Mouse (Mus musculus) lung, postnatal 10 days (tissue): ENCODE results near the gene Zfp30.

Source experiments
- DNase-seq: peaks from one replicate; pipeline ENCODE4 v3.0.0; 2021

The Zfp30 gene

DNA sequence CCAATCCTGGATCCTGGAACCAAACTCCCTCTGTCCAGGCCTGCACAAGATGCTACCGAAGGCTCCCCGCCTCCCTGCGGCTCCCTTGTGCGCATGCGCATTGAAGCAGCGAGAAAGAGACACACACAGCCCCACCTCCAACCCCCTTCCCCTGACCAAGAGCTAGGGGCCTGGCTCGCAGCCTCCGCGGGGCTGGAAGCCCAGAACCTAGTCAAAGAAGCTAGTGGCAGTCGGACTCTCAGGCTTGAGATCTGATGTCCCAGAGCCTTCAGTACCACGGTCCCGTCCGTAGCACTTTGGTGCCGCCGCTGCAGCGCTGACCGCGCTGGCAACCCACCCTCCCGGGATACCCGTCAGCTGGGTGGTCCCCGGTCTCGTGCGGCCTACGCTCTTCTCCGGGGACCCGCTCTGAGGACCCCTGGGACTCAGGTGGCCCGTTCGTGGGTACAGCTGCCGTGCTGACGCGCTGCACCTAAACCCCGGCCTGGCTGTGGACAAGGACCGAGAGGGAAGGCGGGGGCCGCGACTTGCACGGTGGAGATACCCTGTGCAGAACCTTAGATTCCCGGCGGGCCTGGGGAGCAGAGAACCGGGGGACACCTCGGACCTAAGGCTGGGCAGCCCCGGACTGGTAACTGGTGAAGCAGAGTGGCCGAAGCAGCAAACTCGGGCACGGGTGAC, at the start of gene Zfp30:
Gene Zfp30 (plus strand): TSS at position 128 of the 681 bp plus-strand sequence.
- peak; percentile 90 for DNase-seq

GRCm38 (mm10) chr7:29742258-29742657, 41.5 kb upstream of the Zfp30 start:
- no peak for DNase-seq

DNA sequence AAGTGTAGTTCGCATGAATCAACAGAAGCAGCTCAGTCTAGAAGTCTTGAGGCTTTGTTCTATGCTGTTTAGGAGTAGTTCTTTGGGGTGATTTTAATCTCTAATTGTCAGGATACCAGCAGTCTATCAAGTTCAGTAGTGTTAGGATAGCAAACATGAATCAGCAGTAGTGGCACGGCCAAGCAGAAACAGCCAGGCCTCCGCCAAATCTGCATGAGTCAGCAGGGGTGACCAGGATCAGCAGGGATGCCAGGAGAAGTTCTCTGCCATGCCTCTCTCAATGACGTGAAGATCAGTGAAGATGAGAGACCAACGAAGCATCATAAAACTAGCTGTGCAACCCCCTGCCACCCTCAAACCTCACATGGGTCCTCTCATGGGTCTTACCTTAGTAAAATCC, 23.3 kb upstream of the Zfp30 start:
- DNase-seq: no peak

DNA sequence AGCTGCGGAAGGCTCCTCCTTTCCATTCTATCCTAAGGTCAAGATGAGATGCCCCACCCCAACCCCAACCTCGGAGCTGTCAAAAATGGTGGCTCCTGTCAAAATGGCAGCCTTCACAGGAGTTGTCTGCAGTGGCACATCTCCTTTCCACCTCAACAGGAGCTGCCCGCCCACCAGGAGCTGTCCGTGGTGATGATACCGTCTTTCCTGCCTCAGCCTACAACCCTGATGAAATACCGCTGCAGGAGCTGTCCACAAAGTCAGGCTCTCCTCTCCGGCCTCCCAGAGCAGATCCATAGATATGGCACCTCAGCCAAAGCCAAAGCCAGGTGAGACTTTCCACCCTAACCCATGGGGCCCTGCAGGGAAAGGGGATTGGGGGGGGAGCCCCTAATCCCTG, 19.1 kb upstream of the Zfp30 start:
- DNase-seq: no peak

DNA sequence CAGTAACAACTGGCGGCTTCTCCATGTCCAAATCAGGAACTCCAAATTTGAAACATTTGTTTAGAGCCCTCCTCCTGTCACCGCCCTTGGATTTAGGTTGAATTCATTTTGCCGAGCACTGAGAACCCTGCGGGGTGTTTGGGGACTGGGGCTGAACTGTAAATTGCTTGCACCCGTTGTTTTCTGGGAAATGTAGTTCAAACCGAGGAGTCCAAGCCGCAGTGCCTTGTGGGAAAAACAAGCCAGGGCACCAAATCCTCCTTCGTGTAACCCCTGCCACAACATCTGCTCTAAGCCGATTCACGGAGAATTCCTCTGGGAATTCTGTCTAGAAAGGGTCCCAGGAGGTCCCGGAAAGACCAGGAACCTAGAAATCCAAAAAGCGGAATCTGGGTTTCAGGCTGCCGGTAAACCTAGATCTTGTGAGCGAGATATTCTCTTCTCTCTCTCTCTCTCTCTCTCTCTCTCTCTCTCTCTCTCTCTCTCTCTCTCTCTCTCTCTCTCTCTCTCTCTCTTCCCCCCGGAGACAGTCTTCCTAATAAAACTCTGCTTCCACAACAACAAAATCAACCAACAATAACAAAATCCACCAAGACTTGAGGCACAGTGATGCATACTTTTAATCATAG, 16.6 kb upstream of the Zfp30 start:
- peak; percentile 92 for DNase-seq

GRCm38 (mm10) chr7:29768090-29768900, 15.5 kb upstream of the Zfp30 start, which contains the start of gene Zfp84:
Zfp84 (plus strand) TSS chr7:29768552.
- DNase-seq: peak; percentile 94

GRCm38 (mm10) chr7:29768980-29769379, 14.8 kb upstream of the Zfp30 start:
- DNase-seq: no peak

DNA sequence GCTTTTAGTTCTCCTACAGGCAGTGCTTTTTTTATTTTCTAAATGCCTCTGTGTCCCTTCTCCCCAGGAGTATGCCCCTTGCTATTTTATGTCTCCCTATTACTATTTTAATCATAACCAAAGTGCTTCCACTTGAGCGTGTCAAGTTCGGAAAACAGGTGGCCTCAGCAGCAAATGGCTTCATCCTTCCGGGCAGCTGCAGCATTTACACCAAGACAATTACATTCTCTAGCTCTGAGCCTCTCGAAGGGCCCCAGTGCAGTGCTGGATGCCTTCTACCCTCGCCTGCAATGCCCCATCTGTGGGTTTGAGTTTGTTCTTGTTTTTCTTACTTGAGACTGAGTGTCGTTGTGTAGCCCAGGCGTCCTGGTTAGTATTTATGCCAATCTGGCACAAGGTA, 10.3 kb upstream of the Zfp30 start:
- no peak for DNase-seq

DNA sequence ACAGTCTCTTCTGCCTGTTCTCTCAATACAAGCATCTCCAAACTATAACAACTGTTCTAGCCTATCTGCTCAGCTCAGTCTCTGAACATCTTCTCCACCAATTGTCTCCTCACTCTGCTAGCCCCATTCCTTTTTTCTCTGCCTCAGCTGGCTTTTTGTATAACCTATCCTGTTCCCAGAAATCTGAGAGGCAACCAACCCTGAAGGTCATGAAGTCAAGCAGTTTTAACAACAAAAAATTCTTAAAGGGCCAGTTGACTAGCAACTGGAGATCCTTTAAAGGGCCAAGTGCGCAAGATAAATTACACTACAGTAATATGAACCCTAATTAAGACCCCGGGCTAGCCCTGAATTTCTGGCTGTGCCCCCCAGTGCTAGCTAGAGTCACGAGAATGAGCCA, 9.4 kb upstream of the Zfp30 start:
- DNase-seq: no peak

DNA sequence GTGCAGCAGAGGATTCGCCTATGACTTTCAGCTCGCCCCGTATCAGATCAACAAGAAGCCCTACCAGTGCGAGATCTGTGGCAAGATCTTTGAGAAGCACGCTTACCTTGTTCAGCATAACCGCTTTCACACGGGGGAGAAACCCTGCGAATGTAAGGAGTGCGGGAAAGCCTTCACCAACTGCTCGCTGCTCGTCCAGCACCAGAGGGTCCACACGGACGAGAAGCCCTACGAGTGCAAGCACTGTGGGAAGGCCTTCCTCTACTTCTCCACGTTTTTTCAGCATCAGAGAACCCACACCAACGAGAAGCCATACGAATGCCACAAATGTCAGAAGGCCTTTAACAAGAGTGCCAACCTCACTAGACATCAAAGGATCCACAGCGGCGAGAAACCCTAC, 7.2 kb upstream of the Zfp30 start:
- DNase-seq: no peak

DNA sequence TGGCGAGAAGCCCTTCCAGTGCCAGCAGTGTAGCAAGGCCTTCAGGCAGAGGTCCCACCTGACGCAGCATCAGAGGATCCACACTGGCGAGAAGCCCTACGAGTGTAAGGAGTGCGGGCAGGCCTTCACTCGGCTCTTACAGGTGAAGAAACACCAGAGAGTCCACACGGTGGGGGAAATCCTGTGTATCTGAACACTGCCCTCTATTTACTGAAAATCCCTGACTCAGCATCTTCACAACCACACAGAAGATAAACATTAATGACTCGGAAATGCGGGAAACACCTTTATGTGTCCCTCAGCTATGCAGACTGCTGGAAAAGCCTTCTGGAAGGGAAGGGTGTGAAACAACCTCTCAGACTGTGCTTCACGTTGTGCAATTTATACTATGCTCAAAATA, 6.4 kb upstream of the Zfp30 start:
- no peak for DNase-seq

DNA sequence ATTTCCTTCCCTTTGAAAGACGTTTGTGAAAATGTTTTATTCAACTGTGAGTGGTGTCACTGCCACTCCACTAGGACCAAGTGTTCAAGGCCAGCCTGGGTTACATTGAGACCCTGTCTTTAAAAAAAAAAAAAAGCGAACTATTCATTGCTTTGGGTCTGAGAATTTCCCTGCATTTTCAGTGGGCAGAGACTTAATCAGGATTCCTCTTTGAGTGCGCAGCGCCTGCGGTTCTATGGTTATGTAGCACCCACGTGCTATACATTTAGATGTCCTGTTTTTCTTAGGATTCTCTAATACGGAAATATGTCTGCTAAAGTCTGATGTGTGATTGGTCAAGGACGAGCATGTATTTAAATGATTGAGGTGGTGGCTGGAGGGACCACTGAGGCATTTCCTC, 1.2 kb downstream of the Zfp30 start:
- DNase-seq: no peak

DNA sequence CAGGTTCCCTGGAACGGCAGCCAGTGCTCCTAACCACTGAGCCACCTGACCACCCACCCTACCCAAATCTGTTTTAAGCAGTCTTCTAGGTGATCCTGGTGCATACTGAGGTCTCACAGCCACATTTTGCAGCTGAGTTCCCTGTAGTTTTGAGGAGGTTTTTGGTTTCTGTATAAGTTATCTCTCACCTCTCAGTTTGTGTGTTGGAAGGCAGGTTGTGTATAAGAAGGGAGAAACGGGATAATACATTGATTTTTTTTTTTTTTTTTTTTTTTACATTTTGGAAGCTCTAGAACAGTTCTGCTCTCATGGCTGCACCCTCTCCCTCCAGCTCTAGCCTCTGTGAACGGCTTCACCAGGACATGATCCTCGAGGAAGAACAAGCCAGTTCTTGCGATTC, 2.1 kb downstream of the Zfp30 start:
- no peak for DNase-seq

DNA sequence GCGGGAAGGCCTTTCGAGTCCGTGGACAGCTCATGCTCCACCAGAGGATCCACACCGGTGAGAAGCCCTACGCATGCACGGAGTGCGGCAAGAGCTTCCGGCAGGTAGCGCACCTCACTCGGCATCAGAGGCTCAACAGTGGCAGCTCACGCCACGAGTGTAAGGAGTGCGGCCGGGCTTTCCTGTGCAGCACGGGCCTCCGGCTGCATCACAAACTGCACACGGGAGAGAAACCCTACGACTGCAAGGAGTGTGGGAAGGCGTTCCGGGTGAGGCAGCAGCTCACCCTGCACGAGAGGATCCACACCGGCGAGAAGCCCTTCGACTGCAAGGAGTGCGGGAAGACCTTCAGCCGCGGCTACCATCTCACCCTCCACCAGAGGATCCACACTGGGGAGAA, 9.1 kb downstream of the Zfp30 start:
- no peak for DNase-seq

DNA sequence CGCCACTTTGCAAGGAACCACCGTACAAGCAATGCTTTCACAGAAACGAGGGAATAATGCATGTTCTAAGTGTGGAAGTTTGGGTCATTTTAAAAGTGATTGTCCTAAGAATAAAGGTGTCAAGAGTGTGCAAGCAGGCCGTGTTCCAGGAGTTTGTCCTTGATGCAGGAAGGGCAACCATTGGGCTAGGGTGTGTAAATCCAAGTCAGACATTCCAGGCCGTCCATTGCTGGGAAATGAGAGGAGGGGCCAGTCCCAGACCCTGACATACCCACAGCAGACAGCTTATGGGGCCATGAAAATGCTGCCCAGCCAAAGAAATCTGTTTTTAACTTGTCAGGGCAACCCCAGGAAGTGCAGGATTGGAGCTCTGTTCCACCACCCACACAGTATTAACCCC, 23.2 kb downstream of the Zfp30 start:
- DNase-seq: no peak

GRCm38 (mm10) chr7:29812244-29812643, 28.4 kb downstream of the Zfp30 start:
- DNase-seq: no peak

GRCm38 (mm10) chr7:29814381-29814780, 30.6 kb downstream of the Zfp30 start:
- DNase-seq: no peak

DNA sequence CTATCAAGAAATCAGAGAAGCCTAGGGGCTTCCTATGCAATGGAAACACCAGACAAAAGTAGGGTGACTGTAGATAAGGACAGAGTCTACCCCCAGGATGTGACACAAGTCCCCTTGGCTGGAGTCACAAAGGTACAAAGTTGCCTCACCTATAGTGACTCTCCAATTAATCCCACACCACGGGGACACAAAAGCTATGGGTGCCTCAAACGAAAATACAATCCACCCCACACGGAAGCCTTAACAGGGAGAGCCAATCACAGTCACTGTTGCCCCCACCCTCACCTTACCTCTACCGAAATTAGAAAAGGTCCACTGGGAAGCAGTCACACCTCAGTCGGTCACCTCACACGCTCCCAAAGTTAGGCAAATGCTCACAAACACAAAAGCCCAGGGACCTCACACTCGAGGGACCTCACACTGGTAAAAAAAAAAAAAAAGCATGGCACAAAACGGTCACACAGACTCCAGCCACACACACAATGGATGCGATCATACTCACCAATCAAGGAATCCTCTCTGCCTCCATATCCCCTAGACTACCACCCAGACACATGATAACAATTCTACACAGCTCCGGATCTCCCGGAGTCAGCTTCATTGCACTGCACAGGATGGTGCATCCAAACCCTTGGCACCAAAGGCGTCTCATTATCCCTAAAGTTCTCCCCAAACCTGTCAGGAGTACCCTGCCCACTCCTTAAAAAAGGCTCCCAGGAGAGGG, 31.4 kb downstream of the Zfp30 start:
- no peak for DNase-seq

DNA sequence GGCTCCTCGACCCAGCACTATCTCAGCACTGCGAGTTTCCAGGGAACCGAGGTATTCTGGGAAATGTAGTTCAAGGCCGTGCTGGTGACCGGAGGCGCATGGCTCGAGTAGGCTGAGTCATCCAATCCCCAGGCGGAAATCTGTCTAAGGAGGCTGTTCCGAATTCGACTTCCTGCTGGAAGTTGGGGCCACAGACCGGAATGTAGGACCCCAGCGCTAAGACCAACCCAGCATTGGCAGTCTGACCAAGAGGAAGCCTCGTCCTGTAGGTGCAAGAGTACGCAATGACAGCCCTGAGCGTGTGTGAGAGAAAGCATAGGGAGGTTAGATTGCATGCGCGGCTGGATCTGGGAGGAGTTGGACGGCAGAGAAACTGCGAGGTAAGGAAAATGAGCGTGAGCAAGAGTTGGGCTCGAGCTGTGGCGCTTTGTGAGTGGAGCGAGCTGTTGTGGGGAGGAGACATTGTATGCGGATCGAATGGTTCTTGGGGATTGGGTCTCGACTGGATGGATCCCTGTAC, 32.2 kb downstream of the Zfp30 start, which contains the start of gene Zfp790:
Gene Zfp790 (plus strand): TSS at position 205 of the 520 bp plus-strand sequence.
- DNase-seq: peak; percentile 95

DNA sequence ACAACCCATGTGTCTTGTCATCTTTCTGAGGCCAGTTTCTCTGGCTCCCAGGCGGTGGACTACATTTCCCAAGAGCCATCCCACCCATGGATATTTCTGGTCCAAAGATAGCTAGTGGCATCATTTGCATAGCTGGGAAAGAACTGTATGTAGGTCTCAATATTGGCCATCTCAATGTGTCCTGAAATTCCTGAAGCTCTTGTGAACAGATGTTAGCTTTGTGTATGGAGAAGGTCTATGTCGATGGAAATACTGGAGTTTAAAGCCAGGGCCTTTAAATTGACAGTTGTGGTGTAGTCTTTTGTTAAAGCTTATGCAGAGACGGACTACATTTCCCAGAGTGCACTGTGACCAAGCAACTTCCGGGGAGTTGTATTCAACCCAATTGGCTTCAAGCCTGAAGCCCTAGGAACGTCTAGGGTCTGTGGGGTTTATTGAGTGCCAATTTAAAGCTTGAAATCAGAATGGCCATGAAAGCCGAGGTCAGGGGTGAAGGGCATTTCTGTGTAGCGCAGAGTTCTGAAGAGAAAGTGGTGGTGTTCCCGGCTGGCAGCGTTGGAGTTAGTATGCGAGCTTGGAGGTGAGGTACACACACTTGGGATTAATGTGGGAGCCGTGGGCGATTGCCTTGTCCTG, 34.9 kb downstream of the Zfp30 start:
- peak; percentile 88 for DNase-seq

DNA sequence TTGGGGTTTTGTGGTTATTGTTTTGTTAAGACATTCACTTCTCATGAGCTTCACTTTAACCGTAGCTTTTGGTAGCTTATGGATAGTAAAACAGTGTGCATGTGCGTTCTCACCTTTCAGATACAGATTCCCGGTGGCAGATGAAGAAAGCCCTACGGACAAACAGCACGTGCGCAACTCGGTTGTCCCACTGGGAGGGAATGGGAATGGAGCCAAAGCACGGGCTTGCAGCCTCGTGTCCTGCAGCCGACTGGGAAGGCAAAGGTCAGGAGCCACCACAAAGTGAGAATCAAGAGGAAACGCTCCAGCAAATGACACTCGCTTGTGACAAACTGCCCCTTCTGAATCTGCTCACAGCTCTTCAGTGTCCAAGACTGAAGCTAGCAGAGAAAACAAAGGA, 44.2 kb downstream of the Zfp30 start:
- DNase-seq: no peak

DNA sequence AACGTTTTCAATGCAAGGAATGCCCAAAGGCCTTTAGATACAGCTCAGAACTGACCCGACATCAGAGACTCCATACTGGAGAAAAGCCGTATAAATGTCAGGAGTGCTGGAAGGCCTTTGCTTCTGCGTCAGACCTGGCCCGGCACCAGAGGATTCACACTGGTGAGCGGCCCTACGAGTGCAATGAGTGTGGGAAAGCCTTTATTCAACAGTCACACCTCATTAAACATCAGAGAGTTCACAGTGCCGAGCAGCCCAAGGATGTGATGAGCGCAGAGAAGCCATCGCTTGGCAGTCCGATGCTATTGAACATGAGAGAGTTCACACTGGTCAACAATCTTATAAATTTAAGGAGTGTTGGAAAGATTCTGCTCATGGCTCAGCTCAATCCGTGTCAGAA, 46.0 kb downstream of the Zfp30 start:
- no peak for DNase-seq
